Mouse (Mus musculus) left cerebral cortex, postnatal 10 days (tissue): ENCODE measurements at regions not wholly inside any gene's neighbourhood (a gene's known extent, or its start where the extent isn't known, plus 50 kb on each side); places are given as distances from the start of the nearest gene placed in this dataset.
A peak's percentile ranks its signal among the peaks of the same experiment; 100 is the strongest.

Experiments used
- DNase-seq, 2 experiments: peaks; one replicate each; pipeline ENCODE4 v3.0.0; 2021 to 2022; ENCODE audit warnings: low spot score in 2 of 2, mixed read lengths in 1 of 2; ENCODE audit errors: extremely low spot score in 1 of 2
- intact Hi-C: fragments of 180-260 bp; cut with DNase I; formaldehyde crosslinking; loops from one replicate; pipeline ENCODE4 v1.15.1; 2025

DNA sequence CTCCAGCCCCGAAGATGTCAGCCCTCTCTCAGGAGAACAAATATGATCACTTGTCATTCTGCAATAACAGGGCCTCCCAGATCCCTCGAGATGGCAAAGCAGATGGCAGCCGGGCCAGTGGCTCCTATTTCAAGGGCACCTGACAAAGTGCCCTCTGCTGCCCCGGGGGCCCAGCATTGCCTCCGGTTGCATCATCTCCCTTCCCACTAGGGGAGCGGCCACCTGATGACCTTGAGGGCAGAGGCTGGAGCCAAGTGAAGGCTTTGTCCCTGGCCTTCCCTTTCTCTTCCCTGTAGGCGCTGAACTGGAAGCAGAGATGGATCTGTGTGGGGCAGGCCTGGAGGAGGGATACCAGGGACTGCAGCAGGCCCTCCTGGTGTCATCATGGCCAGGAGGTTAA lies 222.6 kb downstream of the 3110018I06Rik start:
- intact Hi-C loops: no loop called here
- no peak for DNase-seq

- intact Hi-C loops: no loop called here
- no peak for DNase-seq
Measured at GRCm38 (mm10) chr12:107711675-107712074, 223.2 kb downstream of the 3110018I06Rik start.

DNA sequence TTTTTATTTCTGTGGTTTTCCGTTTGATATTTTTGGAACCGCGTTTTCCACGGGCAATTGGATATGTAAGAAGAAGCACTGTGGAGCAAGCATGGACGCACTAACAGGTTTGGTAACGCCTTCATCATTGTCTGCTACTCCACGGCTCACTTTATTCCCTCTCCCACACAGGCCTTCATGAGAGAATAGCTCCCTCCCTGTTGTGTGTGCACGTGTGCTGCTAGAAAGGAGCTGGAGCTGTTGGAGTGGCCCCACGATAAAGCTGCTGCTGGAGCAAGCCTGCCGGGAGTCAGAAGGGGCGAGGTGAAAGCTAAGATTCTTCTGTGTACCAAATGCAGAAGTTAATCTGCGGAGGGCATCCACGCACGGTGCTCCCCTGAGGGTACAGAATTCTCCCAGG lies 224.8 kb downstream of the 3110018I06Rik start:
- intact Hi-C loops: no loop called here

DNA sequence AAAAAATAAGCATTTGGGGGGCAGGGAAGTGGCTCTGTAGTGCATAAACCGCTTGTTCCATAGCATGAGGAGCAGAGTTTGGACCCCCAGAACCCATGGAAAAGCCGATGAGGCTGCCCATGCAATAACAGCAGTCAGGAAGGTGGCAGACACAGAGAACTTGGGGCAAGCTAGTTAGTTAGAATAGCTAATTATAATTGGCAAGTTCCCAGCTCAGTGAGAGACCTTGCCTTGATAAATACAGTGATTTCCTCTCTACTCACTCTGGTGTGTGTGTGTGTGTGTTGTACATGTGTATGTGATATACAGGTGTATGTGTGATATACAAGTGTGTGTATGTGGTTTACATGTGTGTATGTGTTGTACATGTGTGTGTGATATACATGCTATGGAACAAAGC lies 226.4 kb downstream of the 3110018I06Rik start:
- DNase-seq: no peak
- intact Hi-C loops: no loop called here

More for the DNA sequence above, 224.8 kb downstream of the 3110018I06Rik start:
- DNase-seq: no peak

DNA sequence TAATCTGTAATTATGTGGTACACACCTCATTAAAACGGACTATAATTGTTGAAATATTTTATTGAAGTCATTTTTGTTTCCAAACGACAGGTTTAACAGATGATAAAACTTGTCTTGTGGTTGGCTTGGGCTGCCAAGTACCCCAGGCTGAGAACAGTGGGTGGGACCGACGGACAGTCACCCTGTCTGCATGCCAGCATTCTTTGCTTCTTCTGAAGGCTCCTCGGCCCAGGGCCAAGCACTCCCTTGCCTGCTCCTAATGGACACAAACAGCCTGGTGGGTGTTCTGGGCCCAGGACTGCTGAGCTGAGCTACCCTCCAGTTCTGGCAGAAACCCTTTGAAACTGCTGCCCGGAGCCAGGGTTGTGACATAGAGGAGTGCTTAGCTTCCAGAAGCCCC lies 227.4 kb downstream of the 3110018I06Rik start:
- intact Hi-C loops: no loop called here
- peak in 1 of 2 experiments; percentile 61 for DNase-seq

DNA sequence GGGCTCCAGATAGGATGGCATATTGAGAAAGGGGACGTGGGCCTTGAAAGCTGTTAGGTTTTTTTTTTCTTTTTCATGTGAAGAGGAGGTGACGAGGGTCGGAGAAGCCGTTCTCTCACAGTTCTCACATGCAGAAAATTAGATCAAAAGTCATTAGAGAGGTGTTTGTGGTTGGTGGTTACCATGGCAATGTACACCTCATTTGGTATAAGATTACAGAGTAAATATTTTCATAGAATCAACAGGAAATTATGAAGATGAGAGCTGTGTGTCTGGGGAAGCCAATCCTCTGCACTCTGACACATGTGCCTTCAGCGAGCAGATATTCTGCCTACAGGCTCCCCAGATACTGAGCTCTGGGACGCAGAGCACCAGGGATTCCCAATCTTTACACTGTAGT lies 232.5 kb downstream of the 3110018I06Rik start:
- DNase-seq: no peak
- intact Hi-C loops: no loop called here

GRCm38 (mm10) chr12:107723062-107723859 lies 234.8 kb downstream of the 3110018I06Rik start:
- DNase-seq: no peak

GRCm38 (mm10) chr12:107723860-107724320 lies 235.5 kb downstream of the 3110018I06Rik start:
- no peak for DNase-seq
- intact Hi-C loops: no loop called here

More at GRCm38 (mm10) chr12:107723062-107723859, 234.8 kb downstream of the 3110018I06Rik start:
- intact Hi-C loops: no loop called here

DNA sequence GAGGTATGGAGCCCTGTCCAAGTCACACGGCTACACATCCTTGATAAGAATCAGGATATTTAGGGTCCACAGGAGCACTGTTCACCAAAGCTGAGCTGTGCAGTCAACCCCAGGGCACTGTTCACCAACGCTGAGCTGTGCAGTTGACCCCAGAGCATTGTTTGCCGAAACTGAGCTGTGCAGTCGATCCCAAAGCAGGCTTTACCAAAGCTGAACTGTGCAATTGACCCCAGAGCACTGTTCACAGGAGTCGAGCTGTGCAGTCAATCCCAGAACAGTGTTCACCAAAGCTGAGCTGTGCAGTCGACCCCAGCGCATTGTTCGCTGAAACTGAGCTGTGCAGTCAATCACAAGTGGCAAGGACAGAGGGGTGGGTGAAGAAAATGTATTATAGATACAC lies 236.0 kb downstream of the 3110018I06Rik start:
- no peak for DNase-seq
- intact Hi-C loops: no loop called here

DNA sequence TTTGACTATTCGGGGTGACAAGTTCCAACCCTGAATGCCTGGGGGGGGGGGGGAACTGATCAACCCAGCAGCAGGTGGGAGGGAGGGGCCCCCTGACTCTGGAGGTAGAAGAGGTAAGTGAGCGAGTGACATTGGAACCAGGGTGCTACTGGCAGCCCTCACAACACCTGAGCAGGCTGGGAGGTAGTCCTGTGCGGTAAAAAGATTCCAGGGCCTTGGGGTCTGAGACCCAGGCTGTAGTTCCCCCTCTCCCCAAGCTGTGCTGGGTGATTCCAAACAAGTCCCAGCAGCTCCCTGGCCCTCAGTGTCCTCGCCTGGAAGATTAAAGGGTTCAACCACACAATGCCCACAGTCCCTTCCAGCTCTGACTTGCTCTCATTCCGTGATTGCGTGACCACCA lies 240.4 kb downstream of the 3110018I06Rik start:
- DNase-seq: no peak
- intact Hi-C loops: no loop called here

DNA sequence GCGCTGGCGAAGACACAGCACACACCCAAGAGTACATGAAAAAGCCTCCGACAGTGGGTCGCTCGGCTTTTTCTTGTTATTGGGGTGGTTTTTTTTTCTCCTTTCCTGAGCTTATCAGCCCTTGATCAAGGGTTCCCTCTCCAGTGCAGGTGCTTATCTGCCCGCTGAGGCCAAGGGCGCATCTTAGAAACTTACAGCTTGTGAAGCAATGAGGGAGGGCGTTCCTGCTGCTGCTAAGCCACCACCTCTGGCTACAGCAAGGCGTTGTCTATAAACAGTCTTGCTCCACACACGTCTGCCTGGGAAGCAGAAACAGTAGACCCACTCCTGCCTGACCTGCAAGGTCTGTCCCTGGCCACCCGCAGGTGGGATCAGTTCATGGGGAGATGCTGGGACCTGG lies 240.9 kb downstream of the 3110018I06Rik start:
- DNase-seq: no peak
- intact Hi-C loops: no loop called here

DNA sequence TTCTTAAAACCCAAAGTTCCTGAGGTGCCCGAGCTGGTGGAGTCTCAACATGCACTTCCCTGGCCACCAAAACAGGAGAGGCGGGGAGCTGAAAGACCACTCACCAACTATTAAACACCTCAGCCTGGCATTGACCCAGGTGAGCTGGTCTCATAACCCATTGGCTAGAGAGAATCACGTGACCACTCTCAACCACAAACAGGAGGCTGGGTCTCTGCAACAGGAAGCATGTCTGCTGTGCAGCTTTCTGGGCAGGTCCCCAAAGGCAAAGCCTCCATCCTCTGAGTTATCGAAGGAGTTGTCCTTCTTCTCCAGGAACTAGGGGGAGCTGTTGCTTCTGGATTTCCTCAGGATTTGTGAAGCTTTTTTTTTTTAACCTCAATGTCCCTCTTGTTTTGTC lies 242.5 kb downstream of the 3110018I06Rik start:
- intact Hi-C loops: no loop called here
- DNase-seq: no peak

DNA sequence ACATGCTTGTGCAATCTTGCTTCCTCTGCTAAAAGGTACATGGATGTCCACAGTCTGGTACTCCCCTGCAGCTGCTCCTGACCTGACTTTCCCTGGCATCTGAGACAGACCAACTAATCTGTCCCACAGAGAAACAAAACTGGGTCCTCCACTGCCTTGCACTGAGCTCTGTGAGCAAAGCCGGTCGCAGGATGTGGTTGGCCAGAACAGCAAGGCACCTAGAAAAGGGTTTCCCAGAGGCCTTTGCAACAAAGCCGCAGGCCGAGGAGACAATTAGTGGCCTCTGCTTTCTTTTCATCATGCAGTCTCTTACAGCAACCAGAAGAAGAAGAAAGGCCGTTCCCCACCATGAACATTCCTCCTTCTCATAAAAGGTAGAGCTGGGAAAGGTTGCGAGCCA lies 246.1 kb downstream of the 3110018I06Rik start:
- no peak for DNase-seq
- intact Hi-C loops: no loop called here

DNA sequence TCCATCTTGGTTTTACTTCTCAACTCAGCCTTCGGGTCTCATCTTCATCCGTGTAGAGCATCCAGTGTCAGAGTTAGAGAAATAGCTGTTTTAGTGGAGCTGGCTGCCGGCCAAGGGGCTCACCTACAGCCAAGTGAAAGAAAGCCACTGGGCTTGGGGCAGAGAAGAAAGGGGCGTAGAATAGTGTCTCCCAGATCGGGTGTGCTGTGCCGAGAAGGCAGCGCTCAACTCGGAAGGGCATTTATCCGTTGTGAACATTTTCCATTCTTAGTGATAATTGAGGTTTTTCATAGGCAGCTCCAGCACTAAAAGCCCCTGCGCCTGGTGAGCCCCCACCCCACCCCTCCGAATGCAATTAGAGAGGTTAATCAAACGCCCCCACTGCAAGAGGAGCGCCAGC lies 254.2 kb downstream of the 3110018I06Rik start:
- intact Hi-C loops: no loop called here
- DNase-seq: no peak

- intact Hi-C loops: no loop called here
- DNase-seq: no peak
Measured at GRCm38 (mm10) chr12:107744822-107745221, 256.4 kb downstream of the 3110018I06Rik start.

GRCm38 (mm10) chr12:107748481-107749380 lies 254.7 kb downstream of the Bcl11b start:
- intact Hi-C loops: no loop called here
- DNase-seq: no peak

- intact Hi-C loops: no loop called here
- no peak for DNase-seq
Measured at GRCm38 (mm10) chr12:107749381-107750085, 253.9 kb downstream of the Bcl11b start.

GRCm38 (mm10) chr12:107750285-107750927 lies 253.0 kb downstream of the Bcl11b start:
- DNase-seq: no peak
- intact Hi-C loops: no loop called here

GRCm38 (mm10) chr12:107752126-107752525 lies 251.3 kb downstream of the Bcl11b start:
- intact Hi-C loops: no loop called here
- no peak for DNase-seq
